Mouse (Mus musculus): ENCODE measurements at regions not wholly inside any gene's neighbourhood (a gene's known extent, or its start where the extent isn't known, plus 50 kb on each side); places are given as distances from the start of the nearest gene placed in this dataset.

DNA sequence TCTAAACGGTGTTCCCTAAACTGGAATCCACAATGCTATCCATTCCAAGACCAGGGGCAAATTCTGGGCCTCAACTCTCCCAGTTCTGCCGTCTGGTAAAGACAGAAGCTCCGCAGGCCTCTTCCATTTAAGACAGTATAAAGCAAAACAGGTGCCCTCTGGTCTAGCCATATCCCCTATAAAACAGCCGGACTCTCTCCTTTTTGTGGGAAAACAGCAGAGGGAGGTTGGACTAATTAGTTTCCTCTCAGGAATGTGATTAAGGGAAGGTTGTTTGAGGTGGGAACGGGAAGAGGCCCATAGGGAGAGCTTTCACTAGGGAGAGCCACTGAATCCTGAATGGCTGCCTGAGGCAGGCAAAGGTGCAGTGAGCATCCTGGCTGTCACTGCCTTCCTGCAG, 226.9 kb downstream of the Slc4a3 start:
- no peak for TF ChIP-seq USF1 (IDR thresholded peaks at IDR 0.05; ENCODE audit: low read depth)
- TF ChIP-seq MYOD1 (IDR thresholded peaks at IDR 0.05; ENCODE audit: control insufficient read depth, insufficient read length, low read depth) = no peak
- TF ChIP-seq CTCF (IDR thresholded peaks at IDR 0.05; ENCODE audit: control insufficient read depth, insufficient read depth, insufficient read length) = no peak
- TF ChIP-seq CEBPB (IDR thresholded peaks at IDR 0.05; ENCODE audit: low read depth) = no peak
- TF ChIP-seq MAX (IDR thresholded peaks at IDR 0.05) = no peak

Measured in C2C12 (cell line).